Mouse (Mus musculus) thymus, postnatal 10 days (tissue): Measurements from ENCODE around the gene Samm50.
A peak's percentile ranks its signal among the peaks of the same experiment; 100 is the strongest.
"Not testable (repeated sequence)": the region's sequence is repeated elsewhere in the genome, so short reads cannot be mapped to it uniquely, and the experiment has no call there.

Experiments
- DNase-seq, 2 experiments: peaks; one replicate each; pipeline ENCODE4 v3.0.0; 2021; ENCODE audit warnings: low spot score in 2 of 2

Samm50 gene

GRCm38 (mm10) chr15:84192058-84192791 is at the start of gene Samm50:
TSS of gene Samm50 (plus strand) at chr15:84192241.
- peak; percentile 85 to 86 for DNase-seq

- no peak for DNase-seq
Observed at GRCm38 (mm10) chr15:84156158-84156557, 35.9 kb upstream of the Samm50 start.

- not testable (repeated sequence) for DNase-seq
Observed at GRCm38 (mm10) chr15:84157530-84157929, 34.5 kb upstream of the Samm50 start.

- no peak for DNase-seq
Observed at GRCm38 (mm10) chr15:84161871-84162270, 30.2 kb upstream of the Samm50 start.

- DNase-seq = no peak
Observed at GRCm38 (mm10) chr15:84166818-84167217, 25.2 kb upstream of the Samm50 start.

GRCm38 (mm10) chr15:84167600-84167999 is 24.4 kb upstream of the Samm50 start, which contains the start of gene Pnpla3:
TSS of gene Pnpla3 (plus strand) at chr15:84167837.
- DNase-seq = peak; percentile 53 to 61

- no peak for DNase-seq
Observed at GRCm38 (mm10) chr15:84168170-84169161, 23.6 kb upstream of the Samm50 start.

GRCm38 (mm10) chr15:84169511-84169910 is 22.5 kb upstream of the Samm50 start:
- no peak for DNase-seq

- DNase-seq = no peak
Observed at GRCm38 (mm10) chr15:84171166-84171565, 20.9 kb upstream of the Samm50 start.

GRCm38 (mm10) chr15:84178733-84179132 is 13.3 kb upstream of the Samm50 start:
- no peak for DNase-seq

- no peak for DNase-seq
Observed at GRCm38 (mm10) chr15:84182000-84182399, 10.0 kb upstream of the Samm50 start.

GRCm38 (mm10) chr15:84183967-84184366 is 8.1 kb upstream of the Samm50 start:
- DNase-seq = no peak

- no peak for DNase-seq
Observed at GRCm38 (mm10) chr15:84186196-84186595, 5.8 kb upstream of the Samm50 start.

GRCm38 (mm10) chr15:84188887-84189530 is 3.0 kb upstream of the Samm50 start:
- no peak for DNase-seq

GRCm38 (mm10) chr15:84189881-84190280 is 2.2 kb upstream of the Samm50 start:
- no peak for DNase-seq

- no peak for DNase-seq
Observed at GRCm38 (mm10) chr15:84191724-84192057, 350 bp upstream of the Samm50 start.

GRCm38 (mm10) chr15:84196486-84197165 is 4.6 kb downstream of the Samm50 start:
- no peak for DNase-seq

- no peak for DNase-seq
Observed at GRCm38 (mm10) chr15:84207327-84207726, 15.3 kb downstream of the Samm50 start.

GRCm38 (mm10) chr15:84209517-84210412 is 17.7 kb downstream of the Samm50 start:
- DNase-seq = no peak

- no peak for DNase-seq
Observed at GRCm38 (mm10) chr15:84210461-84210860, 18.4 kb downstream of the Samm50 start.
